ENCODE assay signal across 16 mouse cellular contexts in genomic region chr10:91244297-91244696, GRCm38 (mm10).
DNase-seq lines count a peak whose midpoint lies in the region; ATAC-seq and TF ChIP-seq lines count a peak whose summit lies in the region.
"Had no signal": no experiment of that assay in that cellular context is flagged by ENCODE, and none has a peak within 500 bp of the region (broad histone marks: within the 10 kb centered on the region; RNA-seq: fewer than 3 reads in every experiment).

No protein-coding gene starts in this region.

- TF ChIP-seq EP300 in liver, postnatal 0 days (IDR thresholded peaks at IDR 0.05; ENCODE audit: low read depth) = no peak
- TF ChIP-seq EP300 in MEL (IDR thresholded peaks at IDR 0.05; ENCODE audit: low read depth in 1 of 2, low read length in 2 of 2) = no peak

- DNase-seq in gastrocnemius, adult 2 months = no peak
- no peak for DNase-seq in gastrocnemius, postnatal 4 days (ENCODE audit: low spot score in 2 of 2)
- DNase-seq in liver, postnatal 0 days = no peak
- no peak for DNase-seq in MEL (ENCODE audit: low read depth, low spot score)
- DNase-seq in naive thymus-derived CD4-positive, alpha-beta T cell, adult 2 months (ENCODE audit: low read depth) = peak; percentile 8
- DNase-seq in forebrain, embryonic 10.5 days (ENCODE audit: extremely low spot score, low spot score) = no peak
- DNase-seq in left cerebral cortex, adult 11 months (ENCODE audit: low spot score) = no peak
- DNase-seq: gastrocnemius, postnatal 14 days; kidney, postnatal 36 days; right cerebral cortex, postnatal 14 days; thymus, postnatal 36 days had no signal

- H3K9me3 ChIP-seq in liver, postnatal 0 days (ENCODE audit: low read length) = peaks cover 2% of the 10 kb centered on the region; the same call in 1 of the 2 replicates
- H3K9me3 ChIP-seq in liver, embryonic 12.5 days (replicated peaks) = no peaks in the 10 kb centered on the region
- H3K9me3 ChIP-seq in MEL (replicated peaks; ENCODE audit: insufficient read depth, low read length) = no peaks in the 10 kb centered on the region
- H3K9me3 ChIP-seq in forebrain, embryonic 10.5 days = no peaks in the 10 kb centered on the region
- H3K9me3 ChIP-seq: heart, embryonic 13.5 days; liver, embryonic 15.5 days; neural tube, embryonic 13.5 days had no signal

- WGBS in liver, postnatal 0 days (ENCODE audit: insufficient replicate concordance) = 77% methylated on average over 3 of the region's 3 CpGs
- WGBS in liver, embryonic 12.5 days (ENCODE audit: insufficient replicate concordance) = 59% methylated on average over 3 of the region's 3 CpGs
- 90% methylated on average over 3 of the region's 3 CpGs for WGBS in forebrain, embryonic 10.5 days

- no peak overlapping the region for H3K4me2 ChIP-seq in liver, postnatal 0 days (ENCODE audit: low read depth, low read length)
- no peak overlapping the region for H3K4me2 ChIP-seq in liver, embryonic 12.5 days
- H3K4me2 ChIP-seq: heart, embryonic 13.5 days; liver, embryonic 15.5 days; midbrain, embryonic 11.5 days; neural tube, embryonic 13.5 days had no signal

- H3K9ac ChIP-seq in liver, postnatal 0 days (replicated peaks) = no peak overlapping the region
- H3K9ac ChIP-seq in liver, embryonic 12.5 days = no peak overlapping the region
- no peak overlapping the region for H3K9ac ChIP-seq in MEL (ENCODE audit: control insufficient read depth, low read depth, low read length, poor library complexity, severe bottlenecking)
- H3K9ac ChIP-seq: heart, embryonic 13.5 days; liver, embryonic 15.5 days; neural tube, embryonic 13.5 days had no signal

- intact Hi-C loops in gastrocnemius, adult 2 months (cut with DNase I) = no loop called here

- H3K4me1 ChIP-seq in liver, postnatal 0 days (ENCODE audit: insufficient read depth) = no peaks in the 10 kb centered on the region
- no peaks in the 10 kb centered on the region for H3K4me1 ChIP-seq in liver, embryonic 12.5 days
- H3K4me1 ChIP-seq in MEL (ENCODE audit: control insufficient read depth in 1 of 2, insufficient read depth in 2 of 2, low read length in 2 of 2) = no peaks in the 10 kb centered on the region
- peaks cover 28% of the 10 kb centered on the region for H3K4me1 ChIP-seq in forebrain, embryonic 10.5 days
- H3K4me1 ChIP-seq: liver, embryonic 15.5 days had no signal

- H3K27me3 ChIP-seq in liver, postnatal 0 days (ENCODE audit: insufficient read depth, low read length) = no peaks in the 10 kb centered on the region
- no peaks in the 10 kb centered on the region for H3K27me3 ChIP-seq in liver, embryonic 12.5 days (replicated peaks)
- peaks cover 5% of the 10 kb centered on the region in 2 experiments; a peak in 3 of 4 replicates for H3K27me3 ChIP-seq in MEL (ENCODE audit: control insufficient read depth in 1 of 2, insufficient read depth in 2 of 2, low read length in 2 of 2)
- H3K27me3 ChIP-seq in forebrain, embryonic 10.5 days (ENCODE audit: poor library complexity, severe bottlenecking) = no peaks in the 10 kb centered on the region
- H3K27me3 ChIP-seq: heart, embryonic 13.5 days; liver, embryonic 15.5 days; neural tube, embryonic 13.5 days had no signal

- TF ChIP-seq POLR2A in MEL (IDR thresholded peaks at IDR 0.05; ENCODE audit: control insufficient read depth in 1 of 2, insufficient read depth in 1 of 2, low read depth in 1 of 2, low read length in 2 of 2, poor library complexity in 1 of 2) = no peak

- peak overlapping the region; percentile 28; the same call in 1 of the 2 replicates for H3K27ac ChIP-seq in gastrocnemius, adult 2 months
- H3K27ac ChIP-seq in liver, postnatal 0 days (ENCODE audit: low read depth) = no peak overlapping the region
- H3K27ac ChIP-seq in liver, embryonic 12.5 days = no peak overlapping the region
- H3K27ac ChIP-seq in MEL (ENCODE audit: control insufficient read depth, low read depth, low read length) = no peak overlapping the region
- no peak overlapping the region for H3K27ac ChIP-seq in forebrain, embryonic 10.5 days
- H3K27ac ChIP-seq: heart, embryonic 13.5 days; liver, embryonic 15.5 days; neural tube, embryonic 13.5 days had no signal

- peak; percentile 61 for TF ChIP-seq CTCF in gastrocnemius, adult 2 months (IDR thresholded peaks at IDR 0.05)
- TF ChIP-seq CTCF in liver, postnatal 0 days (IDR thresholded peaks at IDR 0.05; ENCODE audit: low read depth) = peak; percentile 50
- TF ChIP-seq CTCF in MEL (IDR thresholded peaks at IDR 0.05 in 2 of 3, conservative IDR thresholded peaks at IDR 0.05 in 1 of 3; ENCODE audit: control insufficient read depth in 1 of 3, insufficient read depth in 1 of 3, low read depth in 2 of 3, low read length in 3 of 3, poor library complexity in 1 of 3, severe bottlenecking in 1 of 3) = peak in 1 of 3 experiments; percentile 33; a peak in 2 of 6 replicates

- H3K36me3 ChIP-seq in liver, postnatal 0 days (replicated peaks; ENCODE audit: insufficient read depth, low read length) = no peaks in the 10 kb centered on the region
- H3K36me3 ChIP-seq in liver, embryonic 12.5 days = no peaks in the 10 kb centered on the region
- no peaks in the 10 kb centered on the region for H3K36me3 ChIP-seq in MEL (ENCODE audit: control insufficient read depth in 1 of 2, insufficient read depth in 2 of 2, low read length in 2 of 2)
- H3K36me3 ChIP-seq in forebrain, embryonic 10.5 days (replicated peaks) = no peaks in the 10 kb centered on the region
- H3K36me3 ChIP-seq: heart, embryonic 13.5 days; liver, embryonic 15.5 days; neural tube, embryonic 13.5 days had no signal

- H3K79me2 ChIP-seq in MEL (ENCODE audit: control insufficient read depth, insufficient read depth, low read length, poor library complexity) = no peaks in the 10 kb centered on the region

- H3K4me3 ChIP-seq in gastrocnemius, adult 2 months = no peak overlapping the region
- no peak overlapping the region for H3K4me3 ChIP-seq in liver, postnatal 0 days (ENCODE audit: low read depth, low read length)
- H3K4me3 ChIP-seq in liver, embryonic 12.5 days = no peak overlapping the region
- H3K4me3 ChIP-seq in MEL (ENCODE audit: control insufficient read depth in 1 of 2, insufficient read depth in 1 of 2, low read depth in 2 of 2, low read length in 2 of 2) = no peak overlapping the region
- H3K4me3 ChIP-seq in forebrain, embryonic 10.5 days = no peak overlapping the region
- H3K4me3 ChIP-seq: heart, embryonic 13.5 days; liver, embryonic 15.5 days; neural tube, embryonic 13.5 days had no signal

- ATAC-seq in liver, postnatal 0 days = no peak
- no peak for ATAC-seq in liver, embryonic 12.5 days

- TF ChIP-seq RAD21 in MEL (IDR thresholded peaks at IDR 0.05; ENCODE audit: low read depth, low read length) = peak; percentile 25

TF ChIP-seq in MEL, 35 proteins besides CTCF, POLR2A, EP300 and RAD21:
- no peak for TF ChIP-seq MYC (IDR thresholded peaks at IDR 0.05; ENCODE audit: low read depth, low read length)
- TF ChIP-seq JUND (IDR thresholded peaks at IDR 0.05; ENCODE audit: low read depth, low read length) = no peak
- no peak for TF ChIP-seq E2F4 (IDR thresholded peaks at IDR 0.05; ENCODE audit: borderline replicate concordance, low read depth, low read length)
- TF ChIP-seq KAT2A (conservative IDR thresholded peaks at IDR 0.05; ENCODE audit: low read depth, low read length) = no peak
- TF ChIP-seq SMC3 (IDR thresholded peaks at IDR 0.05; ENCODE audit: low read depth, low read length) = peak; percentile 21; the same call in 1 of the 2 replicates
